Mouse (Mus musculus) adrenal gland, adult (tissue): ENCODE data around the gene Cradd.

ENCODE experiments used
- DNase-seq, 2 experiments: peaks; one replicate each; pipeline ENCODE4 v3.0.0; 2022 to 2023; ENCODE audit warnings: low spot score in 1 of 2; ENCODE audit not compliant: inconsistent age in 2 of 2

Gene Cradd

GRCm38 (mm10) chr10:95175423-95176120, 148.4 kb downstream of the Cradd start:
- no peak for DNase-seq

DNA sequence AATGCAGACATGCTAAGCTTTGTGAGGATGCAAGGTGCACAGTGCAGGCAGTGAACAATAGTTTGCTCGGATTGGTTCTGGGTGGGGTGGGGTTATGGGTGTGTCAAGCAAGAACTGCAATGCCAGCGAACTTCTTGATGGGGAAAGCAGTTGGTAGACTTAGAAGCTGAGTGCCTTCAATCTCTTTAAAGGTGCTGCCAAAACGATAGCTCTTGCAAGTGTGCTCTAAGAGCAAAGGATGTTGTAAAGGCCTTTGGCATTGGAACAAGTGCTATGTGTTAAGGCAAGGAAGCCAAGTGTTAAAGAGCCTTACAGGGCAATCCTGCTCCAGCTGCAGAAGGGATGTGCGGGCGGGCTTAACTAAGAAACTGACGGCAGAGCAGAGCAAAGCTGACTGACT, 149.7 kb downstream of the Cradd start:
- DNase-seq: no peak

- DNase-seq: no peak
Measured at GRCm38 (mm10) chr10:95170721-95171354, 153.1 kb downstream of the Cradd start.

- no peak for DNase-seq
Measured at GRCm38 (mm10) chr10:95164949-95165348, 159.0 kb downstream of the Cradd start.

DNA sequence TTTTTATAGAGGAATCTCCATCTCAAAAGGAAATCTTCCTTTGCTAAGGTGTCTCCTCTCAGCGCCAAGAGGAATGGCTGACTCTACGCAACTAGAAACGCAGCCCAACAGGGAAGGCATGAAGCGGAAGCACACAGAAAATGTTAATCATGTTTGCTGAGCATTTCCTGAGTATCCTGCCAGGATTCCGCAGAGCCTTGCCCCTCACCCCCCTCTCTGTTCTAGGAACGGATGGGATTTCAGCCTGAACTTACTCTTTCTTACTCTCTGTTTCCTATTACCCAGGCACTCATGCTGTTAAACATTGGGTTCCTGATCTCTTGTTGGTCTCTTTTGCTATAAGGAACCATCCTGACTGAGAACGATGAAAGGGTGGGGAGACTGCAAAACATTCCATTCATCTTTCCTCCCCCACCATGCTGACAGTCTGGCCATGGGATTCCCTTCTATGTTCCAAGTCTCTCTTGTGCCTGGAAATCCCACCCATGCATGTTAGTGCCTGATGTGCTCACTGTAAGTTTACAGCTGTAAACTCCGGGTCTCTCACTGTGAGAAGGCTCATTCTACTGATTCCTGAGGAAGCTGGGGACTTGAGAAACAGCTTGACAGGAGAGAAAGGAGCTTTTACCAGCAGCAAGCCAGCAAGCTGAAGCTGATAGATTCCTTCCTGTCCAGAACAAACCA, 161.1 kb downstream of the Cradd start:
- peak in 1 of 2 experiments; percentile 50 for DNase-seq

DNA sequence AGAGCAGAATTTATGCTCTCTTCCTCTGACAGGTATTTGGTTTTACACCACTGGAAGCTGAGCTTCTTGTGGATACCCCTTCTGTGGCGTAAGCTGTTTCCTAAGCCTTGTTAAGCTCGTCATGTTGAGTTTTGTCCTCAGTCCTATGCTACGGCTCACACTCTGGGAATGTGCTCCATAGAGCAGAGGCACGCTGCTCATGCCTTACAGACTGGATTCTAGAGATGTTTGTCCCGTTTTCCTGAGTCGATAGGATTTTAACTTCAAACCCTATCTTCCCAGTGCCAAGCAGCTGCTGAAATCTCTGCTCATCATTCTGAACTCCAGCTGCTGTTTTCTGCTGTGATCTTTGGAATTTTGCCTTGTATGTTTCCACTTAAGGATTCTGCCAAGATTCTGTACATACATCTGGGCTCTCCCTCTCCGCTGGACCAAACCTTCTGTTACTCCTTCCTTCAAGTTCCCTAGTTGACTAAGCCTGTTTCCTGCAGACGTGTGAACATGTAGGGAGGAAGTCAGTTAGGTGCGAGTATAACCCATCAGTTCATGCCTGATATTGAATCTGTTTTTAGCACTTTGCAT, 164.2 kb downstream of the Cradd start:
- DNase-seq: no peak

DNA sequence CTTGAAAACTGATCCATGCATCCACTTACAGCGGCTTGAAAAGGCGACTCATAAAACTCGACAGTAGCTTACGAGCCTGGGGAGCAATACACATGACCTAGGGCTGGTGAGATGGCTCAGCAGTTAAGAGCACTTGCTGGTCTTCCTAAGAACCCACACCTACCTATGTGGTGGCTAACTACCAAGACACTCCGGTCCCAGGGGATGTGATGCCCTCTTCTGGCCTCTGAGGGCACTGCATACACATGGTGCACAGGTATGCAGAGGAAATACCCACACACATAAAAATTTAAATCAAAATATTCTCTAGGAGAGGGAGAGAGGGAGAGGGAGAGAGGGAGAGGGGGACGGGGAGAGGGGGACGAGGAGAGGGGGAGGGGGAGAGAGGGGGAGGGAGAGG, 167.5 kb downstream of the Cradd start:
- DNase-seq: no peak

GRCm38 (mm10) chr10:95154675-95155074, 169.3 kb downstream of the Cradd start:
- no peak for DNase-seq

DNA sequence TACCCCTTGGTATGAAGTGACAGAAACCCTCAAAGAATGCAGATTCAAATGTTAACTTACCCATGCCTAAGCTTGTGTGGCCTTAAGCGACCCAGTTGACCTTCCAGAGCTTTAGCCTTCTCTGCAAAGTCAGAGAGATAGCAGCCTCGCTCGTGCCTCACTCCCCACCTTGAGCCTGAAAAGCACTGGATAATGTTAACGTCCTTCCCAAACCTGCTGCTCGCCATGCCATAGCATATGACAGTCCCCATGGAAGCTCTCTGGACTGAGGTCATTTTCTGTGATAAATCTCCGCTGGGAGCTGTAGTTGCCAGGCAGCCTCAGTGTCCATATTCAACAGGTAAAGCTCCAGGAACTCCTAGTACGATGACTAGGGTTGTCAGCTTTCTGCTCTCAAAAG, 170.7 kb downstream of the Cradd start:
- DNase-seq: no peak

DNA sequence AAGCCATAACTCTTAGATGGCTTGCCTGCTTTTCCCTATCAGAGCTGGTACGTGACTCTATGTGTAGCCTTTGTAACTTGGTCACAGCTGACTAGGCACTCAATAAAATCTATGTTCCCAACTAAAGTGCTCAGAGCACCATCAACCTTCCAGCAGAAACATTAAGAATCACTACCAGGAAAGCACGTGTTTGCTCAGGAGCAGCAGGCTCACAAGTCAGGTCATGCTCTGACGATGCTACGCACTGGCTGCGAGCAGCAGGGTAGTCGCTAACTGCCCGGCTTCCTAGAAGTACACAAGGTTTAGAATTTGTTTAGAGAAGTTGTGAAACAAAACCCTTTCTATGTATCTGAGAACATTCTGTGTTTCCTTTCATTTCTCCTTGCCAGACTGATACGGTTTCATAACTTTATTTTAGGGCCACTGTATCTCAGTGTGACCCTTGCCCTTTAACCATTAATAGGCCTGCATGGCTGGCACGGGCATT, 171.4 kb downstream of the Cradd start:
- DNase-seq: peak in 1 of 2 experiments; percentile 44

- DNase-seq: no peak
Measured at GRCm38 (mm10) chr10:95151012-95151768, 172.7 kb downstream of the Cradd start.

GRCm38 (mm10) chr10:95149666-95150065, 174.3 kb downstream of the Cradd start:
- no peak for DNase-seq

DNA sequence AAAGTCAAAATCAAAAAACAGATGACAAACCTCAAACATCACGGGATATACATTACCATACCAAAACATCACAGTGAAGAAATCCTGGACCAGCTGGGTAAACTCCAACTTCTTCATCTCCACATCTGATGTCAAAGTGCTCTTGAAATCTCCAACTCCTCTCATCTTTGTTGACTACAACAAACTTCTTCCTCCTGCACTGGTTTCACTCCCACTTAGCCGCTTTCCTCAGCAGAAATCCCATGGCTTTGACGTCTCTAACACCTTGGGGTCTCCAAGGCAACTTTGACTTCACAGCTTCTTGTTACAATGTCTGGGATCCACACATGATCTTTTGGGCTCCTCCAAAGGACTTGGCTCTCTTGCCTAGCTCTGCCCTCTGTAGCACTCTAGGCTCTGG, 175.3 kb downstream of the Cradd start:
- no peak for DNase-seq

GRCm38 (mm10) chr10:95147136-95147901, 176.6 kb downstream of the Cradd start:
- DNase-seq: no peak

DNA sequence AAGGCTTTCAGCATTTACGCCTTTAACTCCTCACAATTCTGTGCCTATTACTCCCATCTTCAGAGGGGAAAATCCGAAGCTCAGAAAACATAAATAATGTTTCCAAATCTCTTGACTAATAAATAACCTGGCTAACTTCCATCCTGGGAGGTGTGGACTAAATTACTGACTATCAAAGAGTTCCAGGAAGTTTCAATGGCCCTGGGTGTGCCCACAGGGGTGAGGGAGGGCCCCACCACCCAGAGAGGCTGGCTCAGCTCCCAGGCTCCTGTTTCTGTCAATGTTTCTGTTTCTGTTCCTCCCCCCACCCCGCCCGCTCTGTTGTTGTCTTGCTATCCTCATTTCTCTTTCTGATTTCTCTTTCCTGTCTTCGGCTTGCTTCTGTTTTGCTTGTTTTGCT, 177.4 kb downstream of the Cradd start:
- peak; percentile 49 to 86 for DNase-seq

GRCm38 (mm10) chr10:95145204-95145926, 178.6 kb downstream of the Cradd start:
- peak in 1 of 2 experiments; percentile 66 for DNase-seq

- DNase-seq: peak; percentile 40 to 86
Measured at GRCm38 (mm10) chr10:95144414-95145130, 179.4 kb downstream of the Cradd start.

DNA sequence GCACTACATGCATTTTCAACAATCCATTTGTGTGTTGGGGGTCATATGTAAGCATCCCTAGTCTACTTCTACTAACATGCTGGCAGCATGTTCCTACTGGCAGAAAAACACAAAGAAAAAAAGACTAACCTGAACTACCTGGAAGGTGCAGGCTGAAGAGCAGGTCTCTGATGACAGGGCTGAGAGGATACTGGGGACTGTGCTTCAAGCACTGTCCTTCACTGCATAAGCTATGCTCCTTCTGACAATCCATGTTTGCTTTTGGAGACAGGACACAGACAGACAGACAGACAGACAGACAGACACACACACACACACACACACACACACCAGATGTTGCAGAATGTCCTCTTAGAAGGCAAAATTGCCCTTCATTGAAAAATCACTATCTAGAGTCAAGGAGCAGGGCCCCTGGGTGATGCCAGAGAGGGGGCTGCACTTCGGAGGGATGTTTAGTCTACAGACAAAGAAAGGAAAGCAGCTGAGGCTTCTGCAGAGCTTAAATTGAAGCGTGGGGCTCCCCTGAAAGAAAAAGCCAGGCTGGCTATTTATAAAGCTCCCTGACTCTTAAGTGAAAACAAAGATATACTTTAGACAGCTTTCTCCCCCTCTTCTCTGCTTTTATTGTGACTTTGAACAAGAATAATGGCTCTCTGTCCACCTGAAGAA, 180.4 kb downstream of the Cradd start:
- no peak for DNase-seq
